Mouse (Mus musculus): ENCODE results near the gene Lmx1a. TPM values are rescaled to one million over a fixed set of nuclear protein-coding genes. Genes with fewer than 3 reads are reported as not detected.

The Lmx1a gene
- polyA plus RNA-seq (2014; fragmentation: Nextera tagmentation; extraction: Ambion mirVana): 0.06 TPM in 1 of 2 replicates, not detected in the other

DNA sequence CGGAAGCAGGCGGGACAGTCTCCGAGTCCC lies at the start of gene Lmx1a:
Gene Lmx1a (plus strand): TSS at position 6 of the 30 bp plus-strand sequence.
- 0% methylated on average over 3 of the region's 3 CpGs for WGBS
- Histone ChIP-seq H3K4me3 (ENCODE audit: low read length) (peak within 1 kb of the TSS; percentile 47), H3K36me3 (ENCODE audit: control insufficient read depth, insufficient read depth, low read length) (no peaks in the 10 kb centered on the region), H3K9ac (ENCODE audit: low read depth, low read length) (peak within 1 kb of the TSS; percentile 51; the same call in 1 of the 2 replicates), H3K27me3 (ENCODE audit: control insufficient read depth, insufficient read depth, low read length) (peaks cover 73% of the 10 kb centered on the region), H3K4me2 (replicated peaks; ENCODE audit: low read depth, low read length) (peak within 1 kb of the TSS; percentile 87), H3K4me1 (ENCODE audit: control insufficient read depth, insufficient read depth, low read length) (peaks cover 11% of the 10 kb centered on the region; the same call in 1 of the 2 replicates), H3K27ac (ENCODE audit: low read depth, low read length) (no peak within 1 kb of the TSS), H3K9me3 (ENCODE audit: control insufficient read depth, low read length) (peaks cover 5% of the 10 kb centered on the region; the same call in 1 of the 2 replicates)
- ATAC-seq (ENCODE audit: low FRiP score, low TSS enrichment): no peak

DNA sequence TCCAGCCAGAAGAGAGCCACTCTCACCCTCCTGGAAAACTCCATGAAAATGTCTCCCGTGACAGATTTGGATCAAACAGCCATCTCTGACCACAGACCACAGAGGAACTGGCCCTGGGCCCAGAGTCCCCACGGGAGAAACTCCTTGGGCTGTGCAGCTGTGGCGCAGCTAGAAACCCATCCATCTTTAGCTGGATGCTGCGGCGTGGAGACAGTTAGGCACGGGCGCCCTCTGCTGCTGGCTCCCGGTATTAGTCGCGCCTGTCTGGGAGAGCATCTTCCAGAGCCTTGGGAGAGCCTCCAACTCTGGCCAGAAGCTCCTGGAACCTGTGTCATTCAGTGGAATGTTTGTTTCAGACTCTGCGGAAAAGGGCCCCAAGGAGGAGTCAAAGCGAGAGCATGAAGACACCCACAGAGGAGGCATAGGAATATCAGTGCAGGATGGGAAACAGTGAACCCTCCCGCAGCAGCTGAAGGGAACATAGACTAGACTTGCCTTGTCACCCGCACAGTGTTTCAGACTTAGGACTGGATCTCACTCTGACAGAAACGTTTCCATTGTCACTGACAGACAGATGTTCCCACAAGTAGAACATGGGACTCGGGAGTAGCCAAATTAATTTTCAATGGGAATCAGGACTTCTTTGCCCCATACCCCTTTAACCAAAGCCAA lies 44.0 kb upstream of the Lmx1a start:
- Histone ChIP-seq H3K4me1 (ENCODE audit: control insufficient read depth, insufficient read depth, low read length) (no peaks in the 10 kb centered on the region), H3K27me3 (ENCODE audit: control insufficient read depth, insufficient read depth, low read length) (no peaks in the 10 kb centered on the region), H3K4me2 (replicated peaks; ENCODE audit: low read depth, low read length) (no peak overlapping the region), H3K36me3 (ENCODE audit: control insufficient read depth, insufficient read depth, low read length) (no peaks in the 10 kb centered on the region), H3K27ac (ENCODE audit: low read depth, low read length) (no peak overlapping the region), H3K9ac (ENCODE audit: low read depth, low read length) (no peak overlapping the region), H3K4me3 (ENCODE audit: low read length) (no peak overlapping the region), H3K9me3 (ENCODE audit: control insufficient read depth, low read length) (peaks cover 3% of the 10 kb centered on the region; the same call in 1 of the 2 replicates)
- ATAC-seq (ENCODE audit: low FRiP score, low TSS enrichment): peak; percentile 83
- WGBS: 17% methylated on average over 16 of the region's 16 CpGs

DNA sequence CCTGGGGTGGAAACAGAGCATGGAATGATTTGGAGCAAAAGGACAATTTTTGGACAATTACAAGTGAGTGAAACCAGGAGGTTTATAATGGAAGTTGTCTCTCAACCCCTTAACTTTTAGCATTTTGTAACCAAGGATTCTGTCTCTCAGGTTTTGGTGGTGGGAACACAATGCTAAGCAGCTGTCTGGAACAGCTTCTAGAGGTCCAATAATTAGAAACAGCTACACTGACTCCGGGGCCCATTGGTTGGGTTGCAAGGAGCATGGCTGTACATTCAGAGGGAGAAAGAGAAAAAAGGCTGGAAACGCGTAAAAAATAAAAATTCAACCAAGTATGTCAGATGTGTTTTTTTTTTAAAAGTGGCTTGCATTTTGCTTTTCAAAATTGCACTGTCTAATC lies 40.4 kb upstream of the Lmx1a start:
- Histone ChIP-seq H3K36me3 (ENCODE audit: control insufficient read depth, insufficient read depth, low read length) (no peaks in the 10 kb centered on the region), H3K4me2 (replicated peaks; ENCODE audit: low read depth, low read length) (no peak overlapping the region), H3K27ac (ENCODE audit: low read depth, low read length) (no peak overlapping the region), H3K9me3 (ENCODE audit: control insufficient read depth, low read length) (no peaks in the 10 kb centered on the region; the same call in 1 of the 2 replicates), H3K27me3 (ENCODE audit: control insufficient read depth, insufficient read depth, low read length) (no peaks in the 10 kb centered on the region), H3K4me1 (ENCODE audit: control insufficient read depth, insufficient read depth, low read length) (no peaks in the 10 kb centered on the region), H3K4me3 (ENCODE audit: low read length) (no peak overlapping the region), H3K9ac (ENCODE audit: low read depth, low read length) (no peak overlapping the region)
- 77% methylated on average over 3 of the region's 3 CpGs for WGBS
- ATAC-seq (ENCODE audit: low FRiP score, low TSS enrichment): no peak

DNA sequence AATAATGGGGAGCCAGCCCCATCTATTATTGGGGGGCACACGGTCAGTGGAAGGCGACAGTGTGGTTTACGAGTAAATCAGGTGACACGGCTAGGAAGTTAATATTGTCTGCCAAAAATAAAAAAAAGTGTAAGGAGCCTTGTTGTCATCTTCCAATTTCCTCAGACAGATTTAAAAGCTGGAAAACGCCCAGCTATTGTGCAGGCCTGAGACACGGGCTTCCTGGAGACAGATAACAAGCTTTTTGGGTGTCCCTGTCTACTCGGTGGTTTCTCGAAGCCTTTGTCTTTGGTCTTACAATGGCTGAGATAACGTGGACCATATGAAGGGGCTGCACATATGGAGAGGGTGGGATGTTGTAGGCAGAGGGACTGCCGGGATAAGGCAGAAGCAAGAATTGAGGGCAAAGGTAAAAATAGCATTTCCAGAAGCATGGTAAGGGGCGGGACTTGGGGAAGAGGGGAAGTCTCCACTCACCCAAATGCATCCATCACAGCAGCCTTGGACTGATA lies 39.9 kb upstream of the Lmx1a start:
- Histone ChIP-seq H3K27me3 (ENCODE audit: control insufficient read depth, insufficient read depth, low read length) (no peaks in the 10 kb centered on the region), H3K4me2 (replicated peaks; ENCODE audit: low read depth, low read length) (no peak overlapping the region)
- WGBS: 78% methylated on average over 11 of the region's 11 CpGs

DNA sequence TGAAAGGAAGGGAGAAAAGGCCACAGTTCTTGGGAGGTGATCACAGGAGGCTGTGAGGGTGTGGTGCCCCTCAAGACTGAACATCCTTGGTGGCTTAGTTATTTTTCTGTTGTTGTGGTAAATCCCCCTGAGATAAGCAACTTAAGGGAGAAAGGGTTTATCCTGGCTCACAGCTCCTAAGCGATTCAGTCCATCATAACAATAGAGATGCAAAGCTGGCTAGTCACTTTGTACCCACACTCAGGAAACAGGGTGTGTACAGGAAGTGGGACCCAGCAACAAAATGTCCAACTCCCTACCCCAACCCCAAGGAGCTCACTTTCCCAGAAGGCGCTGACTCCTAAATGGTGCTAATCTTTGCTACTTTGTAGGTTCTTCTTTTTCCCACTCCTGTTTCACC lies 36.7 kb upstream of the Lmx1a start:
- Histone ChIP-seq H3K4me1 (ENCODE audit: control insufficient read depth, insufficient read depth, low read length) (no peaks in the 10 kb centered on the region), H3K4me2 (replicated peaks; ENCODE audit: low read depth, low read length) (no peak overlapping the region), H3K9ac (ENCODE audit: low read depth, low read length) (no peak overlapping the region), H3K4me3 (ENCODE audit: low read length) (no peak overlapping the region), H3K27me3 (ENCODE audit: control insufficient read depth, insufficient read depth, low read length) (0 out of 2 replicates have a peak, but pooled peaks cover 2% of the 10 kb centered on the region), H3K9me3 (ENCODE audit: control insufficient read depth, low read length) (no peaks in the 10 kb centered on the region), H3K36me3 (ENCODE audit: control insufficient read depth, insufficient read depth, low read length) (no peaks in the 10 kb centered on the region), H3K27ac (ENCODE audit: low read depth, low read length) (no peak overlapping the region)
- ATAC-seq (ENCODE audit: low FRiP score, low TSS enrichment): no peak
- WGBS: 81% methylated on average over 2 of the region's 2 CpGs

More for the DNA sequence above, 39.9 kb upstream of the Lmx1a start:
- Histone ChIP-seq H3K9me3 (ENCODE audit: control insufficient read depth, low read length) (no peaks in the 10 kb centered on the region), H3K9ac (ENCODE audit: low read depth, low read length) (no peak overlapping the region), H3K27ac (ENCODE audit: low read depth, low read length) (no peak overlapping the region), H3K36me3 (ENCODE audit: control insufficient read depth, insufficient read depth, low read length) (no peaks in the 10 kb centered on the region), H3K4me1 (ENCODE audit: control insufficient read depth, insufficient read depth, low read length) (no peaks in the 10 kb centered on the region), H3K4me3 (ENCODE audit: low read length) (no peak overlapping the region)
- no peak for ATAC-seq (ENCODE audit: low FRiP score, low TSS enrichment)

DNA sequence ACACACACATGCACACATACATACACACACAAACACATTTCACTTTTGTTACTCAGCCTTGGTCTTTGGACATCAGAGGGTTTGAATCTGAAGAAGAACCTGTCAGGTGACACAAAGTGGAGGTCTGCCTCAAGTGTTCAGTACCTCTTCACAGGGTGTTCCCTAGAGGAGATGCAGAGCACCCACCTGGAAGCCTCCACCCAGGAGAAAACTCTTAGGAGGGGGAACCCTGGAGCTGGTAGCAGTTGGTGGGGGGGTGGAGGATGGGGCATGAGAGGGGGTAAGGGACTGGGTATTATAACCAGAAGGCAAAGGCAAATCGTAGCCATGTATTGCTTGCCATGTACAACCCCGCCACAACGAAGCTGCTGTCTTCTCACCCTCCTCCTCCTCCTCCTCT lies 30.0 kb upstream of the Lmx1a start:
- no peak overlapping the region for H3K4me3 ChIP-seq (ENCODE audit: low read length)

DNA sequence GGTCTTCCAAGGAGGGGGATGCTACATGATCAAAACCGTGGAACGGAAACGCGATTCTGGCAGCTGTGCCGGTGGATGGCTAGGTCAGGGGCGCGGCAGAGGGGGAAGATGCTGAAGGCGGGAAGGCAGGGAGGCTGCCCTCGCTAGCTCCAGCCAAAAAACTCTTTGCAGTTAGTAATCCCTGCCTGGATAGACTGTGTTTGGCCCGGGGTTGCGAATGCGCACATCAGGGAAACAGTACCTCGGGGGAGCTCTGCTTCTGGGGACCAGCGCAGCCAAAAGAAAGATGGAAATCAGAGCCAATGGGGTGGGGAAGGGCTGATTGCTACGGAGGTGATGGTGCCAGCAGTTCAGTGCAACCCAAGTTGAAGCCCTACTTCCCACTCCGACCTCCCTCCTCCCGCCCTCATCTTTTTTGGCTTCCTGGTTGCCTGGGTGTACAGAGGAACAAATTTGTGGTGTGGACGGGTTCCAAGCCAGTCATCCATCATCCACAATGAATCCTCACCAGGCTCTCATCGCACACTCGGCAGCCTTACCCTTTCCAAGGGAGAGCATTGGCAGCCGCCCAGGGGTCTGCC lies 28.4 kb upstream of the Lmx1a start:
- H3K4me3 ChIP-seq (ENCODE audit: low read length): peak overlapping the region; percentile 23
- H3K36me3 ChIP-seq (ENCODE audit: control insufficient read depth, insufficient read depth, low read length): no peaks in the 10 kb centered on the region
- no peaks in the 10 kb centered on the region for H3K9me3 ChIP-seq (ENCODE audit: control insufficient read depth, low read length)
- no peak overlapping the region for H3K27ac ChIP-seq (ENCODE audit: low read depth, low read length)
- 0 out of 2 replicates have a peak, but pooled peaks cover 3% of the 10 kb centered on the region for H3K4me1 ChIP-seq (ENCODE audit: control insufficient read depth, insufficient read depth, low read length)
- peak; percentile 34; the same call in 1 of the 2 replicates for ATAC-seq (ENCODE audit: low FRiP score, low TSS enrichment)
- no peak overlapping the region; the same call in 1 of the 2 replicates for H3K9ac ChIP-seq (ENCODE audit: low read depth, low read length)
- H3K27me3 ChIP-seq (ENCODE audit: control insufficient read depth, insufficient read depth, low read length): peaks cover 44% of the 10 kb centered on the region
- peak overlapping the region; percentile 39 for H3K4me2 ChIP-seq (replicated peaks; ENCODE audit: low read depth, low read length)
- whole genome bisulfite sequencing: 3% methylated on average over 21 of the region's 21 CpGs

More for the DNA sequence above, 30.0 kb upstream of the Lmx1a start:
- Histone ChIP-seq H3K9me3 (ENCODE audit: control insufficient read depth, low read length) (no peaks in the 10 kb centered on the region), H3K36me3 (ENCODE audit: control insufficient read depth, insufficient read depth, low read length) (no peaks in the 10 kb centered on the region), H3K27me3 (ENCODE audit: control insufficient read depth, insufficient read depth, low read length) (peaks cover 42% of the 10 kb centered on the region), H3K4me1 (ENCODE audit: control insufficient read depth, insufficient read depth, low read length) (0 out of 2 replicates have a peak, but pooled peaks cover 3% of the 10 kb centered on the region), H3K4me2 (replicated peaks; ENCODE audit: low read depth, low read length) (no peak overlapping the region), H3K27ac (ENCODE audit: low read depth, low read length) (no peak overlapping the region), H3K9ac (ENCODE audit: low read depth, low read length) (no peak overlapping the region)
- WGBS: 95% methylated on average over 3 of the region's 3 CpGs
- ATAC-seq (ENCODE audit: low FRiP score, low TSS enrichment): no peak

DNA sequence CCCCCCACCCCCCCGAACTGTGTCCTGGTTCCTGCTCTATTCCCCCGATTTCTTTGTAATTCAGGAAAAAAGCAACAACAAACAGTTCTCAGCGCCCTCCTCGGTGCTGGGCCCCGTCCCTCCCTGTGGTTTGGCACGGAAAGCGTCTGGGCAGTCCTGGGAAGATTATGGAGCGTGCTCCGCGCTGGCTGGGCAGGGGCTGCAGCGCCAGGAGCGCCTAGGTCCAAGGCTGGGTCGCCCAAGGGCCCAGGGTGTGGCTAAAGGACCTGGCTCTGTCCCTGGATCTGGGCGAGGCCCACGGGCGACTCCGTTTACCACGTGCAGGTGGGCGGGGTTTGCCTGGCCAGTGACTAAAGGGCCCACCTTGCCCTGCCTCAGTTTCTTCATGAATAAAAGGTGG lies 27.9 kb upstream of the Lmx1a start:
- WGBS: under 1% methylated on average over 19 of the region's 19 CpGs
- Histone ChIP-seq H3K9me3 (ENCODE audit: control insufficient read depth, low read length) (no peaks in the 10 kb centered on the region), H3K4me3 (ENCODE audit: low read length) (peak overlapping the region; percentile 23), H3K27ac (ENCODE audit: low read depth, low read length) (no peak overlapping the region), H3K36me3 (ENCODE audit: control insufficient read depth, insufficient read depth, low read length) (no peaks in the 10 kb centered on the region), H3K27me3 (ENCODE audit: control insufficient read depth, insufficient read depth, low read length) (peaks cover 44% of the 10 kb centered on the region), H3K4me2 (replicated peaks; ENCODE audit: low read depth, low read length) (peak overlapping the region; percentile 39), H3K9ac (ENCODE audit: low read depth, low read length) (no peak overlapping the region; the same call in 1 of the 2 replicates), H3K4me1 (ENCODE audit: control insufficient read depth, insufficient read depth, low read length) (0 out of 2 replicates have a peak, but pooled peaks cover 3% of the 10 kb centered on the region)
- peak; percentile 56 for ATAC-seq (ENCODE audit: low FRiP score, low TSS enrichment)

DNA sequence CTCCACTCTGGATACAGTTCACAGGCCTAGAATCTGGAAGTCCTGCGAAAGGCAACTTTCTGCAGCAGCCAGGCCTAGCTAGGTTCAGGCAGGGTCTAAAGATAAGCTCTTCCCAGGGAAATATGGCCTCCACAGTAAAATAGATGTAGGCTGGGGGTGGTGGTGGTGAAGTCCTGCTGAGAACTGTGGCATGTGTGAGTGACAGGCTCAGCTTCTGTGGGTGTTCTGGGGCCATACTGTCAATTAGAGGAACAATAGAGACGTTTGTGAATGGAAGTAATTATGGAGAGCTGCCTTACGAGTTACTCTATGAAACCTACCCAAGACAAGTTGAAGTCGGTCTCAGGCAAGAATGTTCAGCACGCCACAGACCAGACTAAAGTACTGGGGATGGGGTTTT lies 25.9 kb upstream of the Lmx1a start:
- H3K27me3 ChIP-seq (ENCODE audit: control insufficient read depth, insufficient read depth, low read length): peaks cover 44% of the 10 kb centered on the region
- H3K36me3 ChIP-seq (ENCODE audit: control insufficient read depth, insufficient read depth, low read length): no peaks in the 10 kb centered on the region
- H3K9me3 ChIP-seq (ENCODE audit: control insufficient read depth, low read length): no peaks in the 10 kb centered on the region
- H3K4me3 ChIP-seq (ENCODE audit: low read length): no peak overlapping the region
- H3K27ac ChIP-seq (ENCODE audit: low read depth, low read length): no peak overlapping the region
- H3K9ac ChIP-seq (ENCODE audit: low read depth, low read length): no peak overlapping the region
- no peak for ATAC-seq (ENCODE audit: low FRiP score, low TSS enrichment)
- WGBS: 72% methylated on average over 5 of the region's 5 CpGs
- H3K4me1 ChIP-seq (ENCODE audit: control insufficient read depth, insufficient read depth, low read length): 0 out of 2 replicates have a peak, but pooled peaks cover 3% of the 10 kb centered on the region
- no peak overlapping the region for H3K4me2 ChIP-seq (replicated peaks; ENCODE audit: low read depth, low read length)

Data from kidney, embryonic 14.5 days (tissue).